Mouse (Mus musculus) spleen, adult 2 months (tissue): ENCODE data around the gene Samsn1.

ENCODE experiments used
- CTCF ChIP-seq: fragments of 200-500 bp; IDR thresholded peaks from 2 replicates; pipeline ENCODE4 v1.5.1; 2011; ENCODE audit warnings: mild to moderate bottlenecking, inconsistent platforms; ENCODE audit not compliant: insufficient read depth, insufficient read length, insufficient replicate concordance; ENCODE audit errors: extremely low read depth
- POLR2A ChIP-seq: fragments of 200-500 bp; IDR thresholded peaks from 2 replicates; pipeline ENCODE4 v1.6.1; 2011; ENCODE audit warnings: low read depth, low read length, inconsistent platforms

DNA sequence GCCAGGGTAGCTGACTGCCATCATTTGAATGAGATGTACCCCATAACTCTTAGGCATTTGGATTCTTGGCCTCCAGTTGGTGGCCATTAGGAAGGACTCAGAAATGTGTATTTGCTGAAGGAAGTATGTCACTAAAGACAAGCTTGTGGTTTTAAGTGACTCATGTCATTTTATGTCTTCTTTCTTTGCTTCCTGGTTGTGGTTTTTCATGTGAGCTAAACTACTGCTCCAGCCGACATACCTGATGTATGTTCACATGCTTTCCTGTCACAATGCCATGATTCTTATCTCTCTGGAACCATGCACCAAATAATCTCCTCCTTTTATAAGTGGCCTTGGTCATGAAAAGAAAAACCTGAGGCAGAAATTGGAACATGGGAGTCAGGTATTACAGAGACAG, 38.2 kb downstream of the Samsn1 start:
- TF ChIP-seq POLR2A (no peak), CTCF (no peak)
